Mouse (Mus musculus) liver, embryonic 14.5 days (tissue): Measurements from ENCODE around the gene Cdkl1. TPM values are rescaled to one million over a fixed set of nuclear protein-coding genes. Genes with fewer than 3 reads are reported as not detected.

Source experiments
- ATAC-seq: fragments of 200-750 bp; cut with Nextera tagmentation; 2 replicates; pipeline ENCODE4 v1.8.0; 2017; ENCODE audit warnings: moderate number of reproducible peaks, mild to moderate bottlenecking, moderate library complexity; ENCODE audit not compliant: insufficient read depth
- DNase-seq, 3 experiments: peaks; one replicate each; pipeline ENCODE4 v3.0.0-alpha.2; 2012 to 2013; ENCODE audit warnings: low read depth in 3 of 3, low spot score in 3 of 3
- H3K27ac ChIP-seq: fragments of 300-500 bp; sonication (generic); 2 replicates; pipeline ENCODE4 v1.5.1; 2014; ENCODE audit warnings: moderate library complexity, mild to moderate bottlenecking, control low read depth, inconsistent platforms
- H3K27me3 ChIP-seq: fragments of 300-500 bp; sonication (generic); 2 replicates; pipeline ENCODE4 v1.6.1; 2014; ENCODE audit warnings: mild to moderate bottlenecking, low read length, moderate library complexity; ENCODE audit not compliant: control insufficient read depth, insufficient read depth
- H3K36me3 ChIP-seq: fragments of 300-500 bp; sonication (generic); replicated peaks from 2 replicates; pipeline ENCODE4 v1.6.1; 2014; ENCODE audit warnings: low read depth; ENCODE audit not compliant: control insufficient read depth, insufficient read depth
- H3K4me1 ChIP-seq, 2 experiments: fragments of 200-500 bp in 1 of 2; fragments of 300-500 bp in 1 of 2; sonication (generic) in 1 of 2; replicated peaks; 2 replicates each; pipeline ENCODE4 v1.6.1; 2012 to 2014; ENCODE audit warnings: antibody characterized with exemption in 1 of 2, inconsistent platforms in 1 of 2, low read length in 1 of 2; ENCODE audit not compliant: control insufficient read depth in 2 of 2, insufficient read depth in 2 of 2
- H3K4me2 ChIP-seq: fragments of 300-500 bp; sonication (generic); 2 replicates; pipeline ENCODE4 v1.6.1; 2014; ENCODE audit warnings: low read depth, mild to moderate bottlenecking, control low read depth, moderate library complexity
- H3K4me3 ChIP-seq, 2 experiments: fragments of 200-500 bp in 1 of 2; fragments of 300-500 bp in 1 of 2; sonication (generic) in 1 of 2; 2 replicates each; pipeline ENCODE4 v1.5.1; 2012 to 2014; ENCODE audit warnings: low read depth in 2 of 2, low read length in 2 of 2, mild to moderate bottlenecking in 2 of 2, control low read depth in 1 of 2, inconsistent platforms in 1 of 2, moderate library complexity in 1 of 2; ENCODE audit not compliant: insufficient read depth in 1 of 2
- H3K9ac ChIP-seq: fragments of 300-500 bp; sonication (generic); replicated peaks from 2 replicates; pipeline ENCODE4 v1.6.1; 2014; ENCODE audit warnings: mild to moderate bottlenecking, control low read depth, moderate library complexity
- H3K9me3 ChIP-seq: fragments of 300-500 bp; sonication (generic); 2 replicates; pipeline ENCODE4 v1.6.1; 2016; ENCODE audit warnings: low read length, mixed read lengths; ENCODE audit not compliant: control insufficient read depth
- CTCF ChIP-seq: IDR thresholded peaks from 2 replicates; pipeline ENCODE4 v1.5.1; 2016; ENCODE audit warnings: antibody characterized with exemption, low read depth, control low read depth
- EP300 ChIP-seq: IDR thresholded peaks from 2 replicates; pipeline ENCODE4 v1.6.1; 2016; ENCODE audit warnings: antibody characterized with exemption, low read depth
- WGBS: fragments of 180-500 bp; shearing (Covaris S2); extraction: QIAGEN DNeasy Blood & Tissue Kit; methylation state at CpG from one replicate; pipeline ENCODE4 v1.1.7; 2014; ENCODE audit not compliant: insufficient replicate concordance; 5-methylcytosine and 5-hydroxymethylcytosine counted together
- polyA plus RNA-seq, 2 experiments: library from polyadenylated mRNA; depleted of rRNA in 1 of 2; stranded (reverse) in 1 of 2; unstranded in 1 of 2; fragments of >200 nt; fragmentation: Nextera tagmentation in 1 of 2; extraction: Ambion mirVana in 1 of 2; gene quantifications; 2 replicates each; pipeline versions ENCODE4 v1.2.1 to v1.2.3; 2012 to 2014

The Cdkl1 gene
- polyA plus RNA-seq, 2 experiments: 0.80 to 1.4 TPM

DNA sequence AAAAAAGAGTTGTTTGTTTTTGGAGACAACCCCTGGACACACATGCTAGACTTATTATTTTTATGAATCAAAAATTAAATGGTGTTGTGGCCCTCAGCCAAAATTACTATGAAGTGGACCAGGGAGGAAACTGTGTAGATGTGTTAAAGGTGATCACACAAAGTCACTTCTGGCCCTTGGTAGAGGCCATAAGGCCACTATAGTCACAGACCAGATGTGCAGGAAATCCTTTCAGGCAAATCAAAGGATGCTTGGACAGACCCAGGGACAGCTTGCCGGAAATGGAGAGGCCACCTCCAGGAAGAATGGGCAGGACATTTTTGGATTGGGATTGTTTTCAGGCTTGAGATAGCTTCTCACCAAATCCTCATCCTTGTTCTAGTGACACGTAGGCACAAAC, 29.5 kb downstream of the Cdkl1 start:
- Histone ChIP-seq H3K9me3 (no peaks in the 10 kb centered on the region), H3K9ac (peak overlapping the region; percentile 16; the same call in 1 of the 2 replicates), H3K4me2 (no peak overlapping the region), H3K4me3 (no peak overlapping the region), H3K4me1 (peaks cover 48 to 51% of the 10 kb centered on the region in 2 experiments), H3K36me3 (no peaks in the 10 kb centered on the region), H3K27ac (peak overlapping the region; percentile 36), H3K27me3 (no peaks in the 10 kb centered on the region)
- no peak for DNase-seq
- ATAC-seq: no peak
- WGBS: 70% methylated on average over 2 of the region's 2 CpGs
- TF ChIP-seq EP300 (no peak), CTCF (no peak)

DNA sequence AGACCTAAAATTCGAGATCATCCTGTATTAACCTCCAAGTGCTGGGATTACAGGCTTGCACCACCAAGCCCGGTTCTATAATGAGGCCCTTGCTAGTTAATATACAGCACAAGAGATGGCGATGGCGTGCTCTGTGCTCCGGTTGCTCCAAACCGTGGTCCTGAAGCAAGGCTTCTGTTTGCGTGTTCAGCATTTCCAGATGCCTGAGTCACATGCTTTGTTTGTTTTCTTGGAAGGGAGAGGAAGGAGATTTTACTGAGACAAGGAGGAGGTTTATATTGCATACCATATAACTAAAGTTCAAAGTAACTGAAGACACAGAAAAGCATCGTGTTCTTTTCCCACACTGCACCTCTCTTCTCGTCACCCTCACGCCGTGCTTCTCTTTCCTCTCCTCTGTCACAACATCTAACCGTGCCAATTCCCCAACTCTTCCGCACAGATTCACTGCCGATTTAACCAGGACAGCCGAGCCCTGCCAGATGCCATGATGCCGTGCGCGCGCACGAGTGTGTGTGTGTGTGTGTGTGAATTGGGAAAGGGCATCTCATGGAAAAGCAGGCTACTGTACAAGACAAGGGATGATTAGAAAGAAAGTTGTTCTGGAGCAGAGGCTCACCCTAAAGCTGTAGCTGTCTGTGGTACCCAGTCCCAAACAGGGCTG, 30.2 kb downstream of the Cdkl1 start:
- H3K9ac ChIP-seq: peak overlapping the region; percentile 25; the same call in 1 of the 2 replicates
- ATAC-seq: no peak
- TF ChIP-seq EP300 (no peak), CTCF (no peak)
- H3K4me3 ChIP-seq: no peak overlapping the region
- no peaks in the 10 kb centered on the region for H3K9me3 ChIP-seq
- no peaks in the 10 kb centered on the region for H3K36me3 ChIP-seq
- peak overlapping the region; percentile 66 for H3K27ac ChIP-seq
- H3K27me3 ChIP-seq: no peaks in the 10 kb centered on the region
- no peak for DNase-seq
- peaks cover 49 to 51% of the 10 kb centered on the region in 2 experiments for H3K4me1 ChIP-seq
- no peak overlapping the region for H3K4me2 ChIP-seq
- 88% methylated on average over 20 of the region's 20 CpGs for WGBS

DNA sequence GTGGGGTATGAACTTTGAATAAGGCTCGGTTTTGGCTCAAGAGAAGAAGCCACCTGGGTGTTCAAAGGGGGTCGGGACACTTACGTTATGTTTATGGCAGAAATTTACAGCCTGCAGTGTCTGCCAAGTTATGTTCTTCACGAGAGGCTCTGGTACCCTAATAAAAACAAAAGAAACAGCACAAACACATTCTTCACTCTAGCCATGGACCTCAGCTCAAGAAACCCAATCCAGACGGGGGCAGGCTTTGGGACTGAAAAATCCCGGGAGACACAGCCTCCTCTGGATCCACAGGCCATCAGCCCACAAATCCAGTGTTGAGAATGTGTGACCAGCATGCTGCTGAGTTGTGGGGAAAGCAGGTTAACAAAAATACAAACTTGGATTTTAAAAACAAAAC, 31.1 kb downstream of the Cdkl1 start:
- H3K4me3 ChIP-seq: peak overlapping the region in 1 of 2 experiments; percentile 16; a peak in 1 of 4 replicates
- TF ChIP-seq CTCF (no peak), EP300 (no peak)
- H3K4me1 ChIP-seq: peaks cover 51 to 52% of the 10 kb centered on the region in 2 experiments
- peak overlapping the region; percentile 77 for H3K4me2 ChIP-seq
- H3K9ac ChIP-seq: peak overlapping the region; percentile 85
- no peaks in the 10 kb centered on the region for H3K9me3 ChIP-seq
- WGBS: 40% methylated on average over 6 of the region's 6 CpGs
- no peaks in the 10 kb centered on the region for H3K36me3 ChIP-seq
- H3K27me3 ChIP-seq: no peaks in the 10 kb centered on the region
- ATAC-seq (no peak), DNase-seq (no peak)
- H3K27ac ChIP-seq: peak overlapping the region; percentile 99

DNA sequence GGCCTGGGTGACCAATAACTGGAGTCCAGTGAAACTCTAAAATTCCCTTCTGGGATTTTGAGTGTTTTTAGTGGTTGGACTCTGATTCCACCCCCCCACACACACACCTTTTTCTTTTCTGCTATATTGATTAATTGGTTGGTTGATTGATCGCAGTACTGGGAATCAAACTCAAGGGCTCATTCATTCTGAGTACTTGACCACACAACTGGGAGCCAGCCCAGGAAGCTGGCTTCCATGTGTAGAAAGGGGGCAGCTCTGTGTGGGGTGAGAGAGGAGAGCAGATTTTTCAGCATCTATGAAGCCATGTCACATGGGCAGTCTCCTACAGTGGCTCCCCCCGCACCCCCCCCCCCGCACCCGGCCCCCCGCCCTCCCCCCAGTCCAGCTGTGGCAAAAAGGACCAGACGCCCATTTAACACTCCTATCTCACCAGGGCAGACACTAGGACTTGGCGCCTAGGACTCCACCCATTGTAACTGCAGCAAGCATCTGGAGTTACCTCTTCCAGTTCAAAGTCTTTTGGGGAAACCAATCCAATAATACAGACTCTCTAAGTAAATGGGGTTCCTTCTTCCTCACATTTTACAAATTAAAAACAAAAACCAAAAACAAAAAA, 31.7 kb downstream of the Cdkl1 start:
- H3K9me3 ChIP-seq: no peaks in the 10 kb centered on the region
- DNase-seq (peak; percentile 91 to 94 (median 94)), ATAC-seq (peak; percentile 75)
- H3K27me3 ChIP-seq: no peaks in the 10 kb centered on the region
- no peaks in the 10 kb centered on the region for H3K36me3 ChIP-seq
- H3K4me2 ChIP-seq: peak overlapping the region; percentile 77
- 15% methylated on average over 7 of the region's 7 CpGs for WGBS
- peak overlapping the region; percentile 37 to 38 for H3K4me3 ChIP-seq
- H3K9ac ChIP-seq: peak overlapping the region; percentile 87
- H3K27ac ChIP-seq: peak overlapping the region; percentile 99
- peaks cover 51 to 52% of the 10 kb centered on the region in 2 experiments for H3K4me1 ChIP-seq
- TF ChIP-seq EP300 (peak; percentile 93), CTCF (no peak)
